Mouse (Mus musculus) frontal cortex, adult 2 months (tissue): ENCODE results near the gene Uts2. TPM values are rescaled to one million over a fixed set of nuclear protein-coding genes. Genes with fewer than 3 reads are reported as not detected.
A peak's percentile ranks its signal among the peaks of the same experiment; 100 is the strongest.

Experiments used
- DNase-seq, 2 experiments: peaks; one replicate each; pipeline ENCODE4 v3.0.0; 2022; ENCODE audit warnings: low spot score in 1 of 2; ENCODE audit errors: extremely low spot score in 1 of 2
- polyA plus RNA-seq: library from polyadenylated mRNA; depleted of rRNA; stranded (reverse); fragments of >200 nt; gene quantifications from 2 replicates; pipeline ENCODE4 v1.2.3, GENCODE M21; 2012; rRNA removed

Uts2 gene
- not detected in 2 replicates for polyA plus RNA-seq

DNA sequence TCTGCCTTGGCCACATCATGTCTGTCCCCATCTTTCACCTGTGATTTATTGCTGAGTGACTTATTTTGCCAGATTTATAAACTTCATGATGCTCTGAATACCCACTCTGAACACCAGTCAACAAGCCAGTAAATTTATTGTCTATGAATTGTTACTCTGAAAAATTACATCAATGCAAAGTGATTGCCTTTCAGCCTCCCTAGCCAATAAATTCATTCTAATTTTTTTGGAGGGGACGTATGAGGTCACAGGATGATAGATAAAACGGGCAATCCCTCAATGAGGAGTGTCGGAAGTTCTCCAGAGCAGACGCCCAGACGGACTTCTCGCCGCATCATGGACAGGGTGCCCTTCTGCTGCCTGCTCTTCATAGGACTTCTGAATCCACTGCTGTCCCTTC lies at the start of gene Uts2:
Gene Uts2 (plus strand): TSS at position 301 of the 400 bp plus-strand sequence.
- no peak for DNase-seq

DNA sequence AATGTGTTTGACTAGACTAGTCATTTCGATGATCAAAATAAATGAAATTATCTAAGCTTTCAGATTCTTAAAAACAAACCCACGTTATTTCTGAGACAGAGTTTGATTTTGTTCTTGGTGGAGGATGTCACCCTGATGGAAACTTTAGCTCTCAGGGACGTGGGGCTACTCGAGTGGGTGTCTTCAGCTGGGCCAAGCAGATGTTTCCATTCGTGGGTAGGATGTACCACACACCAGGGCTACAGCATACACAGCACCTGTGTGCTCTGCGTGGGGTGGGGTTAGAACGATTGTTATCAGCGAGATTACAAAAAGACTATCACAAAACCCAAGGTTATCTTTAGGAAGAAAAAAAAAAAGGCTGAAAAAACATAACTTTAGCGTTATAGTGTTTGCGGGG lies 45.9 kb upstream of the Uts2 start:
- no peak for DNase-seq

DNA sequence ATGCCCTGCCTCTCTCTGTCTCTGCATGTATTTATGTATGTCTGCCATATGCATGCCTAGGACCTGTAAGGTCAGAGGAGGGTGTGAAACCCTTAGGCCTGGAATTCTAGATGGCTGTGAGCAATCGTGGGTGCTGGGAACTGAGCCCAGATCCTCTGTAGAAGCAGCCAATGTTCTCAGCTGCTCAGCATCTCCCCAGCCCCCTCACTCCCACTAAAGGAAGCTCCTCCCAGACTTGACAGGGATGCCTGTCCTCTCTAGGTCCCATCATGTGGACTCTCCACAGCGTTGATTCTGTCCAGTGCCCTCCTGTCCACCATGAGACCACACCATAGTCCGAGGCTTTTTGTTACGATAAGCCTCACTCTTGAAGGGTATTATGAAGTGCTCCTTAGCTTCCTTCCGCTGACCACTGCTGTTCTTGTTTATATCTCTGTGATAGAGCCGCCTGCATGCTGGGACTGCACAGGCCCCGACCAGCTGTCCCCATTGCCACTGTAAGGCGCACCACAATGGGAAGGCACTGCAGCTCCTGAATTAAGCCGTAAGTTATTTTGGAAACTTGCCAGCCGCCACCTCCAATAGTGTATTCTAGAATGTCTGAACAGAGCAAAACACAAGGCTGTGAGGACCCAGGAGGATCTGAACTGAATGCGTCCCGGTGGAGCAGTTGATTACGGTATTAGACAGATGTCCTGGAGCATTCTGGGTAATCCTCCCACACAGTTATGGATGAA lies 40.4 kb upstream of the Uts2 start:
- DNase-seq = peak in 1 of 2 experiments; percentile 49

DNA sequence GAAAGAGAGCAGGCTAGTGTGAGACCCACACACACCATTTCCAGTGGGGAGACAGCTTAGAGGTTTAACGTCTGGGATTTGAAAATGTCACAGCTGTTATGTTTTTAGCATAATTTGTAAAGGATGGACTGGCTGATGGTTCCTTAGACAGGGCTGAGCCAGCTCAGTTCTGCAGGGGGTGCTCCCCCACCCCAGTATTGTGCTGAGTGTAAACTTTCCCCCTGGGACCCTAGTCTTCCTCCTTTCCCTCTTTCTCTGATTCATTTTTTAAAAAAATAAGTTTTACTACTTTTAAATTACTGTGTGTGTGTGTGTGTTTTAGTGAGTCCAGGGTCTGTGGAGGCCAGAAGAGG lies 39.8 kb upstream of the Uts2 start:
- no peak for DNase-seq

DNA sequence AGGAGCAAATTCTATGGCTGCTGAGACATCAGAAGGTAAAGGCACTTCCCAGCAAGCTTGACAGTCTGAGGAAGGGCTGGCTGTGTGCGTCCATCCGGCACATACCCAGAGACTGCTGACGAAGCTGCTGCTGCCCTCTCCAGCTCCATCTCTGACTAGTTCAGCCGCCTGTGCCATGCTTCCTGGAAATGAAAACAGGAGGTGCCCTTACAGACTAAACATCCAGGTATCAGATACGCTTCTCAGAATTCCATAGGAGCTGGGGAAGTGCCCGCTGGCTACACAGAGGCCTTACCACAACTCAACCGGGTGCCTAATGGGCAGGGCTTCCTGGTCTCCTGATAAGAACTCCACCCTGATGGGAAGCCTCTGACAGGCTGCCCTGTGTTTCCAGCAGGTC lies 38.4 kb upstream of the Uts2 start:
- DNase-seq = no peak

DNA sequence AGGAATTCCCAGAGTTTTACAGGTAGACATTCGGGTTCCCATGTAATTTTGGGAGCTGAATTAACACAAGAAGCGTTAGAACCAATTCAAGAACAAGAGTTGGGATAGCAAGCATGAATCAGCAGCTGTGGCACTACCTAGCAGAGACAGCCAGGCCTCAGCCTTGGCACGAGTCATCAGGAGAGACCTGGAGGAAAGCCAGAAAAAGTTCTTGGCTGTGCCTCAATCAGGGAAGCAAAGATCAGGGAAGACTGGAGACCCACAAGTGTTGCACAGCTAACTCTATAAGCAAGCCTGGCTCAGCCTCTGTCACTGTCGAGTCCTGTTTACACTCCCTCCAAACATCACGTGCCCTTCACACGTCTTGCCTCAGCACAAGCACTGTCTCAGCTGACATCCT lies 34.7 kb upstream of the Uts2 start:
- peak in 1 of 2 experiments; percentile 41 for DNase-seq

DNA sequence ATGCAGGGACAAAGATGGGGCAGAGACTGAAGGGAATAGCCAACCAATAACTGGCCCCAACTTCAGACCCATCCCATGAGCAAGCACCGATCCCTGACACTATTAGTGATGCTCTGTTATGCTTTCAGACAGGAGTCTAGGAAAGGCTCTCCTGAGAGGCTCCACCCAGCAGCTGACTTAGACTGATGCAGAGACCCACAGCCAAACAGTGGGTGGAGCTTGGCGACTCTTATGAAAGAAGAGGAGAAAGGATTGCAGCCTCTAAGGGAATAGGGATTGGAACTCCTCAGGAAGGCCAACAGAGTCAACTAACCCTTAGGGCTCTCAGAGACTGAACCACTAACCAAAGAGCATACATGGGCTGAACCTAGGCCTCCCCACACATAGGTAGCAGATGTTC lies 33.2 kb upstream of the Uts2 start:
- no peak for DNase-seq

DNA sequence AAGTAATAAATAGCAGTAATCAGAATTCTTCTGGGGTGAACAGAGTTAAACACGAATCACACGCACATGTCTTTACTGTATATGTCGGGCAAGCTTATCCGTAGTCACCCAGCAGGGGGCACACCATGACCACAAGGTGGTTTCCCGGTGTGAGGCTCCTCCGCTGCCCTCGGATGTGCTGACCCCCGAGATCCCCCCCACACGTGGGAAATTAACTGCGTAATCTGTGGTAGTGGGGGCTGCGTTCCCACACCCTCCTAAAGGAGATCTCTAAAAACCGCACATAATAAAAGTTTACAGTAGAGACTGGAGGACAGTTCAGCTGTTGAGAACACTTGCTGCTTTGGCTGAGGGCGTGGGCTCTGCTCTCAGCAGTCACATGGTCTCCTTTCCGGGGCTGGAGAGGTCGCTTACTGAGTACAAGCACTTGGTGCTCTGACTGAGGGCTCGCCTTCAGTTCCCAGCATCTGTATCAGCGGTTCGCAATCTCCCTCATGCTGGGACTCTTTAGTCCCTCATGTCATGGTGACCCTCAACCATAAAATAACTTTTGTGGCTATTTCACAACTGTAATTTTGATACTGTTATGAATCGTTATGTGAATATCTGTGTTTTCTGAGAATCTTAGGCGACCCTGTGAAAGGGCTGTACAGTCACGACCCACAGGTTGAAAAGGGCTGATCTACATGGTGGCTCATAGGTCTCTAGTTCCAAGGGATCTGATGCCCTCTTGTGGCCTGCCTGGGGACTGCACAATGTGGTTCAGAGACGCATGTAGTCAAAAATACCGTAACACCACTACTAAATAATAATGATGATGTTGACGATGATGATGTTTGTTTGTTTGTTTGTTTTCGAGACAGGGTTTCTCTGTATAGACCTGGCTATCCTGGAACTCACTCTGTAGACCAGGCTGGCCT lies 32.0 kb upstream of the Uts2 start:
- DNase-seq = peak; percentile 59 to 96

DNA sequence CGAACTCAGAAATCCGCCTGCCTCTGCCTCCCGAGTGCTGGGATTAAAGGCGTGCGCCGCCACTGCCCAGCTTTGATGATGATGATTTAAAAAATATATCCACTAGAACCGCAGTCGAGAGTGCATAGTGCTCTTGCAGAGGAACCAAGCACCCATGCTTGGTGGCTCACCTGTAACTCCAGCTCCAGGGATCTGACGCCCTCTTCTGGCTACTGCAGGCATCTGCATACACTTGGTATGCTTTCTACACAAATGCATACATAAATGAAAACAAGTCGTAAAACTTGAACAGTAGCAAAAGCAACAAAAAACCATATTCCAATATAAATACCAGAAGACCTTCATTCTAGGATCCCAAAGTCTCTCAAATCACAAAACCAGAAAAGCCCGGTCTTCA lies 31.3 kb upstream of the Uts2 start:
- DNase-seq = no peak

DNA sequence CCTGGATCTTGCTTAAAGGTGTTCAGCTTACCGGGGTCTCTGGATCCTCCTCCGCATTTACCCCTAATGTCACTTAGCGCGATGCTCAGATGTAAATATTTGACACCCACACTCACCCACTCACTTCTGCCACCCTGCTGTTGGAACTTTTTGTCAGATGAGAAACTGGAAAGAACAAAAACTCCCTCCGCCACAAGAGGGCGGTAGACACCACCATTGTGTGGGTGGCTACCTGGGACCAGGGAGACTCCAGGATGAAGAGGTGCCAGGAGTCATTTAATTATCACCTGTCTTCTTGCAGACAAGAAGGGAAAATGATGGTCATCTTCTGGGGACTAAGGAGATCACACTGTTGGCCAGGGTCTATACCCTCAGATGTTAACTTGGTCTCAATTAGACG lies 30.3 kb upstream of the Uts2 start:
- DNase-seq = peak; percentile 23 to 80

DNA sequence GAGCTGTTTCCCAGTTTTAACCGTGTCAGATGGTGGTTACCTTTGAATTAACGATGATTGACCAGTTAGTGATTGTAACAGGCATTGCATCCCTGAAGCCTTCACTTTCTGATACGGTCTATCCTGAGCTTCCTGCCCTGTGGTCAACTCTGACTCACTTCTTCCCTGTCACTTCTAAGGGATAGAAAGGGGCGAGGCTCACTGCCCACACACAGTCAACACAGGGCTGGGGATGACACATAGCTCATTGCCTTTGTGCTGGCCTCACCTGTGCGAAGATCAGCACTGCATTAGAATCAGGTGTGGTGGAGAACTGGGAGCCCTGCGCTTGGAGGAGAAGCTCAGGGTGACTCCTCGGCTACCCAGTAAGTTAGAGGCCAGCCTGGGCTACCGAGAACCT lies 27.9 kb upstream of the Uts2 start:
- no peak for DNase-seq

DNA sequence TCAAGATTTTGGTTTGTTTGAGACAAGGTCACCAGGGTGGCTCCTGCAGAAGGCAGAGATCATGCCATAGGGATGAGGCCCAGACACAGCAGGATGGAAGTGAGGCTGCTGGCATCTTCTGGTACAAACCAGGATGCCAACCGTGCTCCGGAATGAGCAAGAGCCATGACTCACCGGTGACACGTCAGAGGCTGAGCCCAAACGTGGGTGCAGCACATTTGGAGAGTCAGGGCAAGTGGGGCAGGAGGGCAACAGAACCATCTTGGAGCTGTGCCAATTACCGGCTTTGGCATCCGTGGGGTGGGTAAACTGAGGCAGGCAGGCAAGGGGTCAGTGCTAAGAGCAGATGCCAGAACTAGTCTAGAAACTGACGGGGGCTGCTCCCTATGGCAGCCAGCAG lies 23.6 kb upstream of the Uts2 start:
- peak in 1 of 2 experiments; percentile 32 for DNase-seq

DNA sequence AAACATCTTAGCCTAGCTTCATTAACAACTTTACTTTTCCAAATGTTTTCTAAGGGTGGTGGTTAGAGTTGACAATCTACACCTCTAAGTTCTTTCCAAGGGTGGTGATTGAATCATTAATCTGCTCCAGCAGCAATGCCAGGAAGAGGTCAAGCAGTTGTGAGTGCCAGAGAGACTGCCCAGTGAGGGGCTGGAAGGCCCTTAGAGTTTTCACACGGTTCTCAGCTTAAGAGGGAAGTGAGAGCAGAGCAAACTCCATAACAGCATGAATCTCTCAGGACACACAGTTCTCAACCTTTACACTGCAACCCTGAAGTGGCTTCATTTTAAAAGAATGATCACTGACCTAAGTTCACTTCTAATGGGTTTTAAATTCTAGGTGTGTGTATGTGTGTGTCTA lies 21.8 kb upstream of the Uts2 start:
- DNase-seq = no peak

DNA sequence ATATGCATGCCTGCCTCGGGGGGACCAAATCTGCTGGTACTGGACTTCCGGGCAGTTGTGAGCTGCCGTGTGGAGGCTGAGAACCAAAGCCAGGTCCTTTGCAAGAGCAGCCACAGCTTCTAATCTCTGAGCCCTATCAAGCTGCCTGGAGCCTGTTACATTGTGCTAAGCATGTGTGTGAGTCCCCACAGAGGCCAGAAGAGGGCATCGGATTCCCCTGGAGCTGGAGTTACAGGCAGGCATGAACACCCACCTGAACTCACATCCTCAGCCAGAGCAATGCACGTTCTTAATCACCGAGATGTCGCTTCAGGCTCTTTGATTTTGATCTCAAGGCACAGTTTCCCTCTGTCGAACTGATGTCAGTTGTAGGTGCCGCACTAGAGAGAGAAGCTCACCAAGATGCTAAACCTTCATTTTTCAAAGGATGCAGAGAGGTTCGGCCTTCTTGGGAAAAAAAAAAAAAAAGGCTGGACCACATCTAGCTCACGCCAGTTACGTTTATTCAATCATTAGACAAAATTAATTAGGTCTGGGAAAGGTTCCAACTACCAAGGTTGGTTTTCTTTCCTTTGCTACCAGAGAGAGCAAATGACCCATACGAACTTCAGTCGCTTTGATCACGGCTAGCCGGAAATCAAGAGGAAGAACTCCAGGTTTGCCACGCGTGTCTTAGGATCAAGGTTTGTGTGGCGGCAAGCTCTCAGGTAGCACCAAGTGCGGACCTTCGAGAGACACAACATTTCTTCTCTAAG lies 18.6 kb upstream of the Uts2 start:
- DNase-seq = no peak

DNA sequence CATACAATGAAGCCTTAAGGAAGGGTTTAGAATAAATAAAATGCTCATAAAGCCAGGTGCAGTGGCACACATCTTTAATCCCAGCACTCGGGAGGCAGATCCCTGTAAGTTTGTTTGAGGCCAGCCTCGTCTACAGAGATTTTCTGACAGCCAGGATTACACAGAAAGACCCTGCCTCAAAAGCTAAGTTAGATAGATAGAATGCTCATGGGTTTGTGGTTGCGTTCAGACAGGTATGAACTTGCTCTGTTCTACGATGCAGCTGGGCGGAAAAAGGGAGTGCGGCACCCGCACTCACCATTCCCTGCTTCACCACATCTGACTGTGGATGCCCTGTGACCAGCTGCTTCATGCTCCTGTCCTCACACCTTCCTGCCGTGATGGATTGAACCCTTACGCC lies 17.4 kb upstream of the Uts2 start:
- DNase-seq = no peak

DNA sequence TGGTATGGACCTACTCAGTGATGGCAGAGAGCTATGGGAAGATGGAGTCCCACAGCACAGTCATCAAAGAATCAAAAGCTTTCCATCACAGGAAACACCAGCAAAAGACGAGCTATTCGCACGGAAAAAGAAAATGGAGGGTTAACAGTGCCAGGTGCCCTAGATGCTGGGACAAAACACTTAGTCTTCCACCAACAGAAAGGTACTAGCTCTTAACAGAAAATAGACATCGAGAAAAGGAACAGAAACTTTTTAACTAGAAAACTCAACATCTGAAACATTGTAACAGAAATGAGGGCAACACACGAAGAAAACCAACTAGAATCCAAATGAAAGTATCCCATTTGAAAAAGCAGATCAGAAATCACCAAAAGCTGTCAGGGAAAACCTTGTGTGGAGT lies 16.7 kb upstream of the Uts2 start:
- no peak for DNase-seq

DNA sequence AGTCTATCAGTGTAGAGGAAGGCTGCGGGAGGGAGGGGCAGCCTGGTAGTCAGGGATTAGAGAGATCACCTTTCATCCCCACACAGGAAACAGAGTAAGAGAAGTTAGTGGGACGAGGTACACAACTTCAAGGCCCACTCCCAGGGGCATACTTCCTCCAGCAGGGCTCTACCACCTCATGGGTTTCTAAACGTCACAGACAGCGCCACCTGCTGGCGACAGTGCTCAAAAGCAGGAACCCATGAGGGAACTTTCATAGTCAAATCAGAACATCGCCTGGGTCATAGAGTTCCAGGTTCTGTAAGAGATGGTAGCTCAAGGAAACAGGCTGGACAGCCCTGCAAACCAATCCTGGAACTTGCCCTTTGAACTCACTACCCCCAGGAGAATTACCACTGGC lies 6.7 kb upstream of the Uts2 start:
- DNase-seq = peak in 1 of 2 experiments; percentile 14

DNA sequence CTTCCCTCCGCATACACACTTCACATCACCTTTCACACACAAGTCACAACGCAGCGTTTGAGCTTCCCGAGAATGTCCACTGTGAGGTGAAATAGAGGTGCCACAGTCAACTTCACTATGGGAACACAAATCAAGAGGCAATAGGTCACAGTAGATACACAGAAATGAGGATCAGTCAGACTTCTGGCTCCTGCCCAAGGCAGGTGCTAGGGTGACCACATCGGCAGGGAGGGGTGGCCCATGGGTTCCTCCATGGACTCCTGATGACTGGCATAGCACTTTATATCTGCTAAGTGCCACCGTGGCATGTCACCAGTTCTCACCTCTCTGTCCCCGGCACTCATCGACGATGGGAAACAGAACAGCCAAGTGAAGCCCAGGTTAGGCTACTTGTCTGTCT lies 1.7 kb downstream of the Uts2 start:
- DNase-seq = no peak

DNA sequence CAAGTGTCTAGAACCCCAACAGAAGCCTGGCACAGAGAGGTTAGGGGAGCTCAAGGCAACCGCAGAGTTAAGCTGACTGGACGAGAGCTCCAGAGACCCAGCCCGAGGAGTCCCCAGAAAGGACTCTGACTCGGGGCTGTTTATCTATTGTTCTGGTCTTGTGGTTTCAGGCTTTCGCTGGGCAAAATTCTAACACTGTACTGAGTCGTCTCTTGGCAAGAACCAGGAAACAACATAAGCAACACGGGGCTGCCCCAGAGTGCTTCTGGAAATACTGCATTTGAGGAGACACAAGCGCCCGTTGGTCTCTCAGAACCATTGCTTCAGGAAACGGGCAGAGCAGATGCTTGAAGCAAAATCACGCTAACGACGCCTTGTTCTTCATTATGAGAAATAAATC lies 4.5 kb downstream of the Uts2 start:
- DNase-seq = no peak

DNA sequence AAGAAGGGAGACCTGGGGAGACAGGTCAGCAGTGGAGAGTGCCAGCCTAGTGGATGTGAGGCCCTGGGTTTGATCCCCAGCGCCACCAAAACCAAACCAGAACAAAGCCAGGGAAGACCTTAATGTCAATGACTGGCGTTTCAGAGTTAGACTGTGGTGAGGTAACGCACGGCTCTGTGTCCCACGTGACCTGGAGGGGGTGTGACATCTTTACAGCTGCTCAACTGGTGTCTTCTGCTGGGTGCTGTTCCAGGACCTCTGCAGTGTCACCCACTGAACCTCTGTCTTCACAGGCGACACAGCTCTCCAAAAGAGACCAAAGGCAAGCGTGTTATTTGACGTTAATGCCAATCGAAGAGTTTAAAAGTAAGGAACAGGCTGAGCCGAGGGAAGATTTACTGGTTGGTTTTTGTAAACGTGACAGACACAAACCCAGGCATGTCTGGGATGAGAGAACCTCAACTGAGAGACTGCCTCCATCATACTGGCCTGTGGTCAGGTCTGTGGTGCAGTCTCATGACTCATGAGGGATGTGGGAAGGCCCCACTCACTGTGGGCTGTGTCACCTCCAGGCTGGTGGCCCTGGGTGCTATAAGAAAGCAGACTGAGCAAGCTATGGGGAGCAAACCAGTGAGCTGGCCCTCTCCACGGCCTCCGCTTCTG lies 8.9 kb downstream of the Uts2 start:
- DNase-seq = no peak

DNA sequence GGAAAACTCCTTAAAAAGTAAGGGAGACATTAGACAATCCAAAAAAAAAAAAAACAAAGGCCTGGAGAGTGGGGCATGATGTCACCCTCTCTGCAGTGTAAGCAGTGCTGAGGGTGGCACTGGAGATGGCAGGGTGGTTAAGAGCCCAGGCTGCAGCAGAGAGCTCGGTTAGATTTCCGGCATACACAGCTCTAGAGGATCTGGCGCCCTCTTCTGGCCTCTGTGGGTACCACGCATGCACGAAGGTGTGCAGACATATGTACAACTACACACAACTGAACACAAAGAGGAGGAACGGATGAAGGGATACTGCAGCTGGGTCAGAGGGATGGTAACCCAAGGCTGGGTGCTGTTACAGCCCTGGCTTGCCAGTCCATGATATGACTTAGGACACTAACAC lies 10.0 kb downstream of the Uts2 start:
- peak in 1 of 2 experiments; percentile 56 for DNase-seq
